Mouse (Mus musculus) T-helper 1 cell (primary cell): ENCODE data around the gene Adam1a.

ENCODE experiments used
- in situ Hi-C: fragments of 300-600 bp; cut with MboI, MseI; formaldehyde crosslinking; loops from one replicate; pipeline ENCODE4 v1.15.1; 2025; ENCODE audit warnings: high pct_unique_total_duplicates

Adam1a gene

GRCm38 (mm10) chr5:121544910-121545792 is at the start of gene Adam1a, which contains the start of gene Gm42878:
TSS of gene Adam1a (minus strand) at chr5:121545482.
TSS of gene Gm42878 (minus strand) at chr5:121545482.
- in situ Hi-C loops = no loop called here

- in situ Hi-C loops = no loop called here
These were observed 49.5 kb upstream of the Adam1a start for GRCm38 (mm10) chr5:121594714-121595313.

- in situ Hi-C loops = no loop called here
These were observed 48.4 kb upstream of the Adam1a start, which contains the start of gene Aldh2 for GRCm38 (mm10) chr5:121593451-121594401. TSS of gene Aldh2 (minus strand) at chr5:121593824.

- in situ Hi-C loops = no loop called here
These were observed 47.6 kb upstream of the Adam1a start for GRCm38 (mm10) chr5:121592816-121593407.

- in situ Hi-C loops = no loop called here
These were observed 47.0 kb upstream of the Adam1a start for GRCm38 (mm10) chr5:121592064-121592815.

- in situ Hi-C loops = no loop called here
These were observed 46.3 kb upstream of the Adam1a start for GRCm38 (mm10) chr5:121591417-121592063.

GRCm38 (mm10) chr5:121589928-121590327 is 44.6 kb upstream of the Adam1a start:
- in situ Hi-C loops = no loop called here

GRCm38 (mm10) chr5:121586400-121587039 is 41.2 kb upstream of the Adam1a start:
- in situ Hi-C loops = no loop called here

- in situ Hi-C loops = no loop called here
These were observed 40.4 kb upstream of the Adam1a start for GRCm38 (mm10) chr5:121585699-121586098.

- in situ Hi-C loops = no loop called here
These were observed 39.7 kb upstream of the Adam1a start for GRCm38 (mm10) chr5:121585005-121585404.

- in situ Hi-C loops = no loop called here
These were observed 38.7 kb upstream of the Adam1a start for GRCm38 (mm10) chr5:121583765-121584501.

GRCm38 (mm10) chr5:121581945-121582344 is 36.7 kb upstream of the Adam1a start:
- in situ Hi-C loops = no loop called here

- in situ Hi-C loops = no loop called here
These were observed 31.7 kb upstream of the Adam1a start for GRCm38 (mm10) chr5:121576927-121577488.

- in situ Hi-C loops = no loop called here
These were observed 30.6 kb upstream of the Adam1a start for GRCm38 (mm10) chr5:121575867-121576266.

GRCm38 (mm10) chr5:121574145-121574544 is 28.9 kb upstream of the Adam1a start:
- in situ Hi-C loops = no loop called here

- in situ Hi-C loops = no loop called here
These were observed 25.5 kb upstream of the Adam1a start for GRCm38 (mm10) chr5:121570787-121571186.

- in situ Hi-C loops = loop anchor here (5.0 kb wide), 1 partner anchor 37 kb away; no protein-coding TSS in a partner anchor
These were observed 24.7 kb upstream of the Adam1a start for GRCm38 (mm10) chr5:121569881-121570420.
